Mouse (Mus musculus) mature B cell (primary cell): Measurements from ENCODE around the gene AI837181.

Experiments used
- in situ Hi-C: fragments of 300-500 bp; cut with MboI; formaldehyde crosslinking; loops from 2 replicates; pipeline ENCODE4 v1.14.3; 2019

The AI837181 gene

GRCm38 (mm10) chr19:5447515-5448353 lies 22.8 kb downstream of the AI837181 start, which contains the start of gene Fosl1:
Fosl1 (plus strand) TSS chr19:5447547.
- in situ Hi-C loops, result no loop called here

GRCm38 (mm10) chr19:5448354-5449150 lies 23.6 kb downstream of the AI837181 start:
- in situ Hi-C loops, result no loop called here

- in situ Hi-C loops, result no loop called here
Measured at GRCm38 (mm10) chr19:5449673-5450072, 24.7 kb downstream of the AI837181 start.

GRCm38 (mm10) chr19:5451766-5452165 lies 26.8 kb downstream of the AI837181 start:
- in situ Hi-C loops, result no loop called here

- in situ Hi-C loops, result no loop called here
Measured at GRCm38 (mm10) chr19:5455037-5455436, 30.1 kb downstream of the AI837181 start.

GRCm38 (mm10) chr19:5455568-5455967 lies 30.6 kb downstream of the AI837181 start:
- in situ Hi-C loops, result no loop called here

GRCm38 (mm10) chr19:5456241-5456921 lies 31.4 kb downstream of the AI837181 start:
- in situ Hi-C loops, result no loop called here

GRCm38 (mm10) chr19:5456922-5457745 lies 32.2 kb downstream of the AI837181 start:
- in situ Hi-C loops, result no loop called here

GRCm38 (mm10) chr19:5457746-5458442 lies 33.0 kb downstream of the AI837181 start, which contains the start of gene Ccdc85b:
Ccdc85b (minus strand) TSS chr19:5457894.
- in situ Hi-C loops, result no loop called here

GRCm38 (mm10) chr19:5459019-5459418 lies 34.1 kb downstream of the AI837181 start:
- in situ Hi-C loops, result no loop called here

GRCm38 (mm10) chr19:5459896-5460295 lies 35.0 kb downstream of the AI837181 start:
- in situ Hi-C loops, result no loop called here

GRCm38 (mm10) chr19:5460465-5460911 lies 35.5 kb downstream of the AI837181 start, which contains the start of gene Fibp:
Fibp (plus strand) TSS chr19:5460615.
- in situ Hi-C loops, result no loop called here

- in situ Hi-C loops, result no loop called here
Measured at GRCm38 (mm10) chr19:5461411-5461810, 36.5 kb downstream of the AI837181 start.

- in situ Hi-C loops, result no loop called here
Measured at GRCm38 (mm10) chr19:5463212-5463611, 38.3 kb downstream of the AI837181 start.

- in situ Hi-C loops, result no loop called here
Measured at GRCm38 (mm10) chr19:5463791-5464562, 39.0 kb downstream of the AI837181 start.

GRCm38 (mm10) chr19:5465037-5465436 lies 40.1 kb downstream of the AI837181 start:
- in situ Hi-C loops, result no loop called here

- in situ Hi-C loops, result no loop called here
Measured at GRCm38 (mm10) chr19:5466916-5467500, 42.1 kb downstream of the AI837181 start.

GRCm38 (mm10) chr19:5468374-5468773 lies 43.4 kb downstream of the AI837181 start, which contains the start of gene Ctsw:
Ctsw (minus strand) TSS chr19:5468507.
- in situ Hi-C loops, result no loop called here

- in situ Hi-C loops, result no loop called here
Measured at GRCm38 (mm10) chr19:5471846-5472245, 46.9 kb downstream of the AI837181 start.
